Mouse (Mus musculus): Measurements from ENCODE around the gene Ankrd1. TPM values are rescaled to one million over a fixed set of nuclear protein-coding genes. Genes with fewer than 3 reads are reported as not detected.

The Ankrd1 gene
- polyA plus RNA-seq, 2 experiments, result 3.3 to 5.2 TPM

- Histone ChIP-seq H3K4me3 (replicated peaks; ENCODE audit: low read length) (no peak overlapping the region), H3K27ac (replicated peaks; ENCODE audit: low read depth, low read length) (no peak overlapping the region), H3K9me3 (ENCODE audit: control insufficient read depth, low read length) (no peaks in the 10 kb centered on the region), H3K27me3 (ENCODE audit: control insufficient read depth, insufficient read depth, low read length) (no peaks in the 10 kb centered on the region), H3K9ac (ENCODE audit: low read depth, low read length, severe bottlenecking) (no peak overlapping the region), H3K36me3 (ENCODE audit: control insufficient read depth, insufficient read depth, low read length) (no peaks in the 10 kb centered on the region), H3K4me2 (replicated peaks; ENCODE audit: low read depth, low read length, severe bottlenecking) (no peak overlapping the region), H3K4me1 (ENCODE audit: control insufficient read depth, insufficient read depth, low read length) (no peaks in the 10 kb centered on the region)
- DNase-seq (ENCODE audit: low spot score), result peak; percentile 23
- TF ChIP-seq POLR2A (IDR thresholded peaks at IDR 0.05; ENCODE audit: borderline replicate concordance, extremely low read depth, insufficient read depth, insufficient read length), result no peak
- 29% methylated on average over 4 of the region's 4 CpGs for WGBS
- ATAC-seq (ENCODE audit: low FRiP score, low read depth), result no peak
Measured at GRCm38 (mm10) chr19:36165351-36165750, 45.5 kb upstream of the Ankrd1 start.

- no peak for TF ChIP-seq POLR2A (IDR thresholded peaks at IDR 0.05; ENCODE audit: borderline replicate concordance, extremely low read depth, insufficient read depth, insufficient read length)
- Histone ChIP-seq H3K27me3 (ENCODE audit: control insufficient read depth, insufficient read depth, low read length) (no peaks in the 10 kb centered on the region), H3K27ac (replicated peaks; ENCODE audit: low read depth, low read length) (no peak overlapping the region), H3K4me3 (replicated peaks; ENCODE audit: low read length) (no peak overlapping the region), H3K4me1 (ENCODE audit: control insufficient read depth, insufficient read depth, low read length) (no peaks in the 10 kb centered on the region), H3K36me3 (ENCODE audit: control insufficient read depth, insufficient read depth, low read length) (no peaks in the 10 kb centered on the region), H3K9me3 (ENCODE audit: control insufficient read depth, low read length) (no peaks in the 10 kb centered on the region), H3K9ac (ENCODE audit: low read depth, low read length, severe bottlenecking) (no peak overlapping the region), H3K4me2 (replicated peaks; ENCODE audit: low read depth, low read length, severe bottlenecking) (no peak overlapping the region)
- 78% methylated on average over 4 of the region's 4 CpGs for WGBS
- DNase-seq (ENCODE audit: low spot score), result no peak
- ATAC-seq (ENCODE audit: low FRiP score, low read depth), result no peak
Measured at GRCm38 (mm10) chr19:36150241-36151007, 30.5 kb upstream of the Ankrd1 start.

- H3K9me3 ChIP-seq (ENCODE audit: control insufficient read depth, low read length), result 0 out of 2 replicates have a peak, but pooled peaks cover 6% of the 10 kb centered on the region
- DNase-seq (ENCODE audit: low spot score) (no peak), ATAC-seq (ENCODE audit: low FRiP score, low read depth) (no peak)
- WGBS, result 88% methylated on average over 6 of the region's 6 CpGs
- no peak overlapping the region for H3K4me2 ChIP-seq (replicated peaks; ENCODE audit: low read depth, low read length, severe bottlenecking)
- H3K36me3 ChIP-seq (ENCODE audit: control insufficient read depth, insufficient read depth, low read length), result no peaks in the 10 kb centered on the region
- no peak overlapping the region for H3K27ac ChIP-seq (replicated peaks; ENCODE audit: low read depth, low read length)
- H3K9ac ChIP-seq (ENCODE audit: low read depth, low read length, severe bottlenecking), result no peak overlapping the region
- H3K27me3 ChIP-seq (ENCODE audit: control insufficient read depth, insufficient read depth, low read length), result no peaks in the 10 kb centered on the region
- H3K4me1 ChIP-seq (ENCODE audit: control insufficient read depth, insufficient read depth, low read length), result no peaks in the 10 kb centered on the region
- no peak overlapping the region for H3K4me3 ChIP-seq (replicated peaks; ENCODE audit: low read length)
- no peak for TF ChIP-seq POLR2A (IDR thresholded peaks at IDR 0.05; ENCODE audit: borderline replicate concordance, extremely low read depth, insufficient read depth, insufficient read length)
Measured at GRCm38 (mm10) chr19:36148578-36148977, 28.7 kb upstream of the Ankrd1 start.

- 88% methylated on average over 2 of the region's 2 CpGs for WGBS
- no peak for DNase-seq (ENCODE audit: low spot score)
- Histone ChIP-seq H3K36me3 (ENCODE audit: control insufficient read depth, insufficient read depth, low read length) (no peaks in the 10 kb centered on the region), H3K9me3 (ENCODE audit: control insufficient read depth, low read length) (0 out of 2 replicates have a peak, but pooled peaks cover 6% of the 10 kb centered on the region), H3K27ac (replicated peaks; ENCODE audit: low read depth, low read length) (no peak overlapping the region), H3K4me1 (ENCODE audit: control insufficient read depth, insufficient read depth, low read length) (no peaks in the 10 kb centered on the region), H3K4me3 (replicated peaks; ENCODE audit: low read length) (no peak overlapping the region), H3K9ac (ENCODE audit: low read depth, low read length, severe bottlenecking) (no peak overlapping the region), H3K27me3 (ENCODE audit: control insufficient read depth, insufficient read depth, low read length) (no peaks in the 10 kb centered on the region), H3K4me2 (replicated peaks; ENCODE audit: low read depth, low read length, severe bottlenecking) (no peak overlapping the region)
- no peak for TF ChIP-seq POLR2A (IDR thresholded peaks at IDR 0.05; ENCODE audit: borderline replicate concordance, extremely low read depth, insufficient read depth, insufficient read length)
- ATAC-seq (ENCODE audit: low FRiP score, low read depth), result no peak
Measured at GRCm38 (mm10) chr19:36143571-36143970, 23.7 kb upstream of the Ankrd1 start.

GRCm38 (mm10) chr19:36133731-36134130 lies 13.8 kb upstream of the Ankrd1 start:
- no peak for TF ChIP-seq POLR2A (IDR thresholded peaks at IDR 0.05; ENCODE audit: borderline replicate concordance, extremely low read depth, insufficient read depth, insufficient read length)
- 65% methylated on average over 5 of the region's 5 CpGs for WGBS
- DNase-seq (ENCODE audit: low spot score), result no peak
- H3K27ac ChIP-seq (replicated peaks; ENCODE audit: low read depth, low read length), result no peak overlapping the region
- H3K4me2 ChIP-seq (replicated peaks; ENCODE audit: low read depth, low read length, severe bottlenecking), result no peak overlapping the region
- H3K9ac ChIP-seq (ENCODE audit: low read depth, low read length, severe bottlenecking), result no peak overlapping the region
- H3K4me3 ChIP-seq (replicated peaks; ENCODE audit: low read length), result no peak overlapping the region
- no peaks in the 10 kb centered on the region for H3K9me3 ChIP-seq (ENCODE audit: control insufficient read depth, low read length)
- no peaks in the 10 kb centered on the region for H3K36me3 ChIP-seq (ENCODE audit: control insufficient read depth, insufficient read depth, low read length)
- H3K27me3 ChIP-seq (ENCODE audit: control insufficient read depth, insufficient read depth, low read length), result no peaks in the 10 kb centered on the region
- ATAC-seq (ENCODE audit: low FRiP score, low read depth), result no peak
- H3K4me1 ChIP-seq (ENCODE audit: control insufficient read depth, insufficient read depth, low read length), result 0 out of 2 replicates have a peak, but pooled peaks cover 5% of the 10 kb centered on the region
